Mouse (Mus musculus) kidney, embryonic 15.5 days (tissue): ENCODE data around the gene Arhgap45. TPM values are rescaled to one million over a fixed set of nuclear protein-coding genes. Genes with fewer than 3 reads are reported as not detected.
"Not testable (repeated sequence)": the region's sequence is repeated elsewhere in the genome, so short reads cannot be mapped to it uniquely, and the experiment has no call there.

ENCODE experiments used
- ATAC-seq: fragments of 200-750 bp; cut with Nextera tagmentation; replicated peaks from 2 replicates; pipeline ENCODE4 v1.8.0; 2017; ENCODE audit warnings: moderate TSS enrichment; ENCODE audit not compliant: low FRiP score
- H3K27ac ChIP-seq: fragments of 300-500 bp; sonication (generic); 2 replicates; pipeline ENCODE4 v1.5.1; 2015; ENCODE audit warnings: mild to moderate bottlenecking, inconsistent platforms
- H3K27me3 ChIP-seq: fragments of 300-500 bp; sonication (generic); 2 replicates; pipeline ENCODE4 v1.6.1; 2015; ENCODE audit warnings: inconsistent platforms
- H3K36me3 ChIP-seq: fragments of 300-500 bp; sonication (generic); 2 replicates; pipeline ENCODE4 v1.6.1; 2015; ENCODE audit warnings: inconsistent platforms
- H3K4me1 ChIP-seq: fragments of 300-500 bp; sonication (generic); 2 replicates; pipeline ENCODE4 v1.6.1; 2015; ENCODE audit warnings: inconsistent platforms
- H3K4me2 ChIP-seq: fragments of 300-500 bp; sonication (generic); 2 replicates; pipeline ENCODE4 v1.6.1; 2015; ENCODE audit warnings: moderate library complexity, mild to moderate bottlenecking, inconsistent platforms
- H3K4me3 ChIP-seq: fragments of 300-500 bp; sonication (generic); replicated peaks from 2 replicates; pipeline ENCODE4 v1.5.1; 2015; ENCODE audit warnings: mild to moderate bottlenecking, inconsistent platforms
- H3K9ac ChIP-seq: fragments of 300-500 bp; sonication (generic); 2 replicates; pipeline ENCODE4 v1.6.1; 2015; ENCODE audit warnings: mild to moderate bottlenecking, inconsistent platforms
- H3K9me3 ChIP-seq: fragments of 300-500 bp; sonication (generic); replicated peaks from 2 replicates; pipeline ENCODE4 v1.6.1; 2016; ENCODE audit warnings: inconsistent platforms
- WGBS: fragments of 180-500 bp; shearing (Covaris S2); methylation state at CpG from one replicate; pipeline ENCODE4 v1.1.7; 2015; ENCODE audit warnings: mixed read lengths; 5-methylcytosine and 5-hydroxymethylcytosine counted together
- polyA plus RNA-seq: library from polyadenylated mRNA; unstranded; fragments of >200 nt; fragmentation: Nextera tagmentation; extraction: Ambion mirVana; gene quantifications from 2 replicates; pipeline ENCODE4 v1.2.1, GENCODE M21; 2015

Gene Arhgap45
- polyA plus RNA-seq, 1 experiment from 2014 or later, result 10.0 TPM

GRCm38 (mm10) chr10:80041409-80042060, 25.1 kb downstream of the Arhgap45 start:
- H3K4me2 ChIP-seq, H3K27ac ChIP-seq, H3K9ac ChIP-seq, H3K4me3 ChIP-seq, H3K9me3 ChIP-seq, H3K27me3 ChIP-seq, ATAC-seq: not testable (repeated sequence)
- H3K4me1 ChIP-seq, result peaks cover 21% of the 10 kb centered on the region
- 83% methylated on average over 8 of the region's 8 CpGs for WGBS
- peaks cover 19% of the 10 kb centered on the region for H3K36me3 ChIP-seq

GRCm38 (mm10) chr10:80044087-80044486, 27.6 kb downstream of the Arhgap45 start:
- 62% methylated on average over 4 of the region's 4 CpGs for WGBS
- H3K27ac ChIP-seq, result peak overlapping the region; percentile 22; the same call in 1 of the 2 replicates
- ATAC-seq, result no peak

DNA sequence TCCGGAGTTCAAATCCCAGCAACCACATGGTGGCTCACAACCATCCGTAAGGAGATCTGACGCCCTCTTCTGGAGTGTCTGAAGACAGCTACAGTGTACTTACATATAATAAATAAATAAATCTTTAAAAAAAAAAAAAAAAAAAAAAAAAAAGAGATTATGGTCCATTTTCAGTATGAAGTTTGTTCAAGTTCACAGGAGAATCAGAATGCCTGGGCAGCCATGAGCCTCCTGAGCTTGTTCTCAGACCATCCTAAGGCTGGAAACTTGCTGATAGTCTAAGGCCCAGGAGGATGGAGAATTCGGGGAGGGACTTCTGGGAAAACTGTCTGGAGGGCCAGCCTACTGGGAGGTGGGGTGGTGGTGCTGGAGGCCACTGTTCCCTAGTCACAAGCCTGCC, 28.9 kb downstream of the Arhgap45 start:
- H3K27me3 ChIP-seq, H3K4me3 ChIP-seq, H3K27ac ChIP-seq, H3K36me3 ChIP-seq, H3K4me2 ChIP-seq, H3K9me3 ChIP-seq, ATAC-seq, H3K9ac ChIP-seq: not testable (repeated sequence)
- 75% methylated on average over 4 of the region's 4 CpGs for WGBS
- H3K4me1 ChIP-seq, result peaks cover 29% of the 10 kb centered on the region

More at GRCm38 (mm10) chr10:80044087-80044486, 27.6 kb downstream of the Arhgap45 start:
- Histone ChIP-seq H3K9ac (no peak overlapping the region), H3K9me3 (no peaks in the 10 kb centered on the region), H3K4me1 (peaks cover 26% of the 10 kb centered on the region), H3K36me3 (no peaks in the 10 kb centered on the region), H3K4me3 (no peak overlapping the region), H3K27me3 (no peaks in the 10 kb centered on the region), H3K4me2 (no peak overlapping the region)

- peaks cover 33% of the 10 kb centered on the region for H3K4me1 ChIP-seq
- H3K9ac ChIP-seq, result no peak overlapping the region
- WGBS, result 86% methylated on average over 5 of the region's 5 CpGs
Measured at GRCm38 (mm10) chr10:80045766-80046165, 29.3 kb downstream of the Arhgap45 start.

GRCm38 (mm10) chr10:80047041-80047565, 30.6 kb downstream of the Arhgap45 start, which contains the start of gene Gpx4:
Gpx4 (plus strand) TSS chr10:80047166.
- ATAC-seq, result no peak; the same call in 1 of the 2 replicates
- Histone ChIP-seq H3K9me3 (no peaks in the 10 kb centered on the region), H3K27me3 (no peaks in the 10 kb centered on the region), H3K4me1 (peaks cover 46% of the 10 kb centered on the region), H3K4me2 (no peak within 1 kb of the TSS), H3K36me3 (no peaks in the 10 kb centered on the region), H3K9ac (no peak within 1 kb of the TSS), H3K4me3 (no peak within 1 kb of the TSS), H3K27ac (peak within 1 kb of the TSS; percentile 74)
- 27% methylated on average over 9 of the region's 9 CpGs for WGBS

More at GRCm38 (mm10) chr10:80045766-80046165, 29.3 kb downstream of the Arhgap45 start:
- no peak for ATAC-seq
- Histone ChIP-seq H3K27ac (no peak overlapping the region), H3K9me3 (no peaks in the 10 kb centered on the region), H3K27me3 (no peaks in the 10 kb centered on the region), H3K4me3 (no peak overlapping the region), H3K4me2 (no peak overlapping the region), H3K36me3 (no peaks in the 10 kb centered on the region)

DNA sequence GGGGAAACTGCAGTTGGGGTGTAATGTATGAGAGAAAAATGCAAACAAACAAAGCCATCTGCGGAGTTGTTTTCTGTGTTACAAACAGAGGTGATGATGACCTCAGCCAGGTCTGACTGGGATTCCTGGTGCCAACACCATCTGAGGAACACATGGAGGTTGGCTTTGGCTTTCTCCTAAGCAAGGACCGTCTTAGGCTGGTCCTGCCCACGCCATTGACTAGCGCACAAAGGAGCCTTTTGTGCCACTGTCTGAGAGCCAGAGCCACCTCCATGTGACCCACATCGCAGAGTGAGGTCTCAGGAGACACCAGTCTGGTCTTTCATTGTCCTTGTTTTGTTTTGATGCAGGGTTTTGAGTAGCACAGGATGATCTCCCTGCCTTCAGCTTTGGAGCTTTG, 31.9 kb downstream of the Arhgap45 start:
- Histone ChIP-seq H3K36me3 (no peaks in the 10 kb centered on the region), H3K4me3 (no peak overlapping the region), H3K27ac (0 out of 2 replicates have a peak overlapping the region, but pooled peaks have one; percentile 34), H3K4me1 (peaks cover 58% of the 10 kb centered on the region), H3K27me3 (no peaks in the 10 kb centered on the region), H3K9ac (no peak overlapping the region), H3K4me2 (no peak overlapping the region), H3K9me3 (no peaks in the 10 kb centered on the region)
- no peak for ATAC-seq
- 38% methylated on average over 5 of the region's 5 CpGs for WGBS

DNA sequence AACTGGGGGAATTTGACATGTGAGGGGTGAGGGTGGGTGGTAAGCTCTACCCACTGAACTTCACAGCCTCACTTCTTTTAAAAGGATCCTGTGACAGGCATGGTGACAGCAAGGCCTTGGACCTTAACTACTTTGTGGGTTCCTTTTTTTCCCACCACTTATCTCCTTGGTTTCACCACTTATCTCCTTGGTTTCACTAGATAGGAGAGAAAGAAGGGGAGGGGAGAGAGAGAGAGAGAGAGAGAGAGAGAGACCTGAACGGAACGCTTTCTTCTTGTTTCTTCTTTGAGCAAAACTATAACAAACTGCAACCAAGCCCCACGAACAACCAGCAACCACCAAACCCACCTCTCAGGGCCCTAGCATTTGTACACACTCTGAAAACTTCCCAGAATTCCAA, 32.4 kb downstream of the Arhgap45 start:
- H3K4me3 ChIP-seq, result no peak overlapping the region
- peaks cover 58% of the 10 kb centered on the region for H3K4me1 ChIP-seq
- H3K36me3 ChIP-seq, result no peaks in the 10 kb centered on the region
- no peak for ATAC-seq
- H3K9me3 ChIP-seq, result no peaks in the 10 kb centered on the region
- no peak overlapping the region for H3K4me2 ChIP-seq
- 0 out of 2 replicates have a peak overlapping the region, but pooled peaks have one; percentile 34 for H3K27ac ChIP-seq
- 75% methylated on average over 3 of the region's 3 CpGs for WGBS
- no peak overlapping the region for H3K9ac ChIP-seq
- H3K27me3 ChIP-seq, result no peaks in the 10 kb centered on the region

DNA sequence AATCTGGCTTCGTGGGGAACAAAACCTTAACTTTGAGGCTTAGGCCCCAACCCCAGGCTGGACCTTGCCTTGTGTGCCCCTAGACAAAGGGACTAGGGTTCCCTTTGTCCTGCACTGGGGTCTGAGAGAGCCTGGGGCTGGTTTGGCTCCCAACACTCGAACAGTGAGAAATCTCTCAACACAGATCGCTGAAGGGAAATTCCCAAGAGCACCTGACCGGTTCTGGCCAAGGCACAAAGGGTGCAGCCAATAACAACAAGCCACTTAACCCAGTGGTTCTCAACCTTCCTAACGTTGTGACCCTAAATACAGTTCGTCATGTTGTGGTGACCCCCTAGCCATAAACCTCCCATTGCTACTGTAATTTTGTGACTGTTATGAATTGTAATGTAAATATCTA, 33.8 kb downstream of the Arhgap45 start:
- H3K4me3 ChIP-seq, result no peak overlapping the region
- H3K9ac ChIP-seq, result no peak overlapping the region
- H3K9me3 ChIP-seq, result no peaks in the 10 kb centered on the region
- H3K27me3 ChIP-seq, result no peaks in the 10 kb centered on the region
- WGBS, result 27% methylated on average over 6 of the region's 6 CpGs
- no peak for ATAC-seq
- no peak overlapping the region for H3K4me2 ChIP-seq
- H3K27ac ChIP-seq, result 0 out of 2 replicates have a peak overlapping the region, but pooled peaks have one; percentile 69
- peaks cover 67% of the 10 kb centered on the region for H3K4me1 ChIP-seq
- H3K36me3 ChIP-seq, result peaks cover 1% of the 10 kb centered on the region; the same call in 1 of the 2 replicates

DNA sequence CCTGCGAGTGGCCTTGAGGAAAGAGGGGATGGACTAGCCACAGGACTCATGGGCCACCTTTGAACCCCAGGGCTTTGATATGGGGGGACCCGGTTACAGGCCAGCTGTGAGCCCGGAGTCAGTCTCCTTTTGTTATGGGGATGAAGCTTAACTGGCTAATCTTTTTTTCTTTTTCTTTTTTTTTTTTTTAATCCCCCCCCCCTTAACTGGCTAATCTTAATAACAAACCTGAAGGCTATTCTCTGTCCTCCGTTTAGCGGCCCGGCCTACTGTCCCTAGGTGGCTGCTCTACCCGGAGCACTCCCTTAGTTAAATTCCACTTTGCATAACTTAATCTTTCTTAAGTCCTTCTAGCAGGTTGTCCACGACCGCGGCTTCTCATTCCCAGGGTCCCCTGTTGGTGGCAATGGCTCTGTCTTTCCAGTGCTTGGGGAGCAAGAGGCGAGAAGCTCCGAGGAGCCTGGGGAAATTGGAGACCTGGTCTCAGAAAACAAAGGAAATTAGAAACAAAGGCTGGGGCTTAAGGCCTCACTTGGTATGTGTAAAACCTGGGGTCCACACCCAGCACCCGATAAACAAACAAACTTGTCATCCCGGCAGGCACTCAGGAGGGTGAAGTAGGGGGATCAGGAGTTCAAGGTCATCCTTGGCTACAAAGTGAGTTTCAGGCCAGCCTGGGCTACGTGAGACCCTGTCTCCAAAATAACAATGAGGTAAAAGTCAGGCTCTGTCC, 34.6 kb downstream of the Arhgap45 start:
- H3K27me3 ChIP-seq, result no peaks in the 10 kb centered on the region
- 27% methylated on average over 15 of the region's 15 CpGs for WGBS
- peak overlapping the region; percentile 69 for H3K27ac ChIP-seq
- ATAC-seq, result no peak
- H3K4me2 ChIP-seq, result peak overlapping the region; percentile 20; the same call in 1 of the 2 replicates
- 0 out of 2 replicates have a peak overlapping the region, but pooled peaks have one; percentile 25 for H3K9ac ChIP-seq
- H3K36me3 ChIP-seq, result peaks cover 9% of the 10 kb centered on the region
- H3K4me1 ChIP-seq, result peaks cover 74% of the 10 kb centered on the region
- no peaks in the 10 kb centered on the region for H3K9me3 ChIP-seq
- no peak overlapping the region for H3K4me3 ChIP-seq

- WGBS, result 36% methylated on average over 13 of the region's 14 CpGs
- Histone ChIP-seq H3K9me3 (no peaks in the 10 kb centered on the region), H3K4me2 (peak overlapping the region; percentile 20; the same call in 1 of the 2 replicates), H3K36me3 (peaks cover 15% of the 10 kb centered on the region), H3K4me1 (peaks cover 74% of the 10 kb centered on the region), H3K9ac (0 out of 2 replicates have a peak overlapping the region, but pooled peaks have one; percentile 25), H3K27ac (peak overlapping the region; percentile 69), H3K4me3 (no peak overlapping the region), H3K27me3 (no peaks in the 10 kb centered on the region)
- ATAC-seq, result no peak
Measured at GRCm38 (mm10) chr10:80051618-80052373, 35.3 kb downstream of the Arhgap45 start.

GRCm38 (mm10) chr10:80052374-80052764, 35.9 kb downstream of the Arhgap45 start:
- ATAC-seq, result no peak
- Histone ChIP-seq H3K9me3 (no peaks in the 10 kb centered on the region), H3K27me3 (no peaks in the 10 kb centered on the region), H3K4me2 (peak overlapping the region; percentile 20; the same call in 1 of the 2 replicates), H3K36me3 (peaks cover 21% of the 10 kb centered on the region), H3K4me1 (peaks cover 68% of the 10 kb centered on the region), H3K4me3 (no peak overlapping the region), H3K9ac (no peak overlapping the region), H3K27ac (peak overlapping the region; percentile 69)
- 82% methylated on average over 5 of the region's 5 CpGs for WGBS
